Mouse (Mus musculus): Measurements from ENCODE around the gene Btg1.

DNA sequence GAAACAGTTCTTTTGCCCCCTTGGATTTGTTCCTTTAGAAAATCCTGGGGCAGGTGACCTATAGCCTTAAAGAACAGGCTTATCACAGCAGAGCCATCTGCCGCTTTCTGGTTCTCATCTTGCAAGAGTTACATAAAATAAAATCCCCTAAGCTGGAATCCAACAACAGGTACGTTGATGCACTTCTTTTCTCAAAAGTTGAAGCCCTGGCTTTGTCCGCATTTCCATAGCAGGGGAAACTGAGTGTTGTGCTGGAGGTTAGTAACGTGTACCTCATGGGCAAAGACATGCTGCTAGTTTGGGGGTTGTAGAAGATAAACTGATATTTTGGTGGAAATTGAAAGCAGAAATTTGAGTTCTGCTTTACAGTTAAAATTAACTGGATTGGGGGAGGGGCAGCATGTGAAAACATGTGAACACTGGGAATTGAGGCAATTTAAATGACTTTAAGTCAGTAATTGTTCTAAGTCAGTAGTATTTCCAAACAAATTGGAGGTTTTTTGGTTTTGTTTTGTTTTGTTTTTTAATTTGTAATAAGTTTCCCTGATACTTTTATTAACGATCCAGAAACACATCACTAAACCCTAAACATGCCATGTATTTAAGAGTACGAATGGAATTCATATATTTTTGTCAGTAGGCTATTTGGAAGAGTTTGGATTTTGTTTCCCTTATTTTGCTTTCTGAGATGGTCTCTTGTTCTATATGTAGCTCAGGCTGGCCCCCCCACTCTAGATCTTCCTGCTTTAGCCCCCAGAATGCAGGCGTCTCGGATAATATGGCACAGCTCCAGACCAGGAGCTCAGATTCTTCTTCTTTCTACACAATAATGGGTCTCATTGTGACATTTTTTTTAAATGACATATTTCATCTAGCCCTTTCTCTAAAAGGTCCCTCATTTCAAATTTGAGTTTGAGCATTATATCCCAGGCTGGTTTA is 3.4 kb downstream of the Btg1 start:
- TF ChIP-seq CTCF (IDR thresholded peaks at IDR 0.05; ENCODE audit: low read depth, low read length) (no peak), POLR2A (IDR thresholded peaks at IDR 0.05; ENCODE audit: insufficient read depth, low read length) (no peak), EP300 (IDR thresholded peaks at IDR 0.05; ENCODE audit: insufficient read depth, low read depth, low read length) (no peak)

All from ES-Bruce4 (cell line).